Comparison of ENCODE assay signal across 17 mouse cellular contexts in genomic region chr19:6422014-6422413, GRCm38 (mm10). TPM values are rescaled to one million over a fixed set of nuclear protein-coding genes. Genes with fewer than 3 reads are reported as not detected.
"Had no signal": no experiment of that assay in that cellular context is flagged by ENCODE, and none has a peak within 500 bp of the region (broad histone marks: within the 10 kb centered on the region; RNA-seq: fewer than 3 reads in every experiment).

No protein-coding gene starts in this region.

- H3K9ac ChIP-seq: liver, embryonic 13.5 days; liver, postnatal 0 days; lung, embryonic 15.5 days; neural tube, embryonic 12.5 days had no signal

- DNase-seq: kidney, adult 8-10 months; kidney, postnatal 25 days; liver, embryonic 13.5 days; liver, postnatal 0 days; lung, postnatal 14 days; retina, postnatal 1 day; right cerebral cortex, postnatal 4 days; spleen, adult 18-20 months; thymus, adult 18-20 months; thymus, postnatal 14 days had no signal

- H3K27ac ChIP-seq: left cerebral cortex, adult 2 months; limb, embryonic 10.5 days; liver, embryonic 13.5 days; lung, embryonic 15.5 days; macrophage; neural tube, embryonic 12.5 days had no signal

- ATAC-seq: liver, postnatal 0 days had no signal

- H3K9me3 ChIP-seq: limb, embryonic 10.5 days; liver, embryonic 13.5 days; lung, embryonic 15.5 days; megakaryocyte, embryonic 14.5 days; neural tube, embryonic 12.5 days had no signal

- H3K4me2 ChIP-seq: liver, embryonic 13.5 days; lung, embryonic 15.5 days had no signal

- H3K36me3 ChIP-seq: limb, embryonic 10.5 days; liver, embryonic 13.5 days; lung, embryonic 15.5 days; neural tube, embryonic 12.5 days had no signal

- H3K4me3 ChIP-seq: left cerebral cortex, adult 2 months; limb, embryonic 10.5 days; liver, embryonic 13.5 days; lung, embryonic 15.5 days; megakaryocyte, embryonic 14.5 days; myocyte; neural tube, embryonic 12.5 days had no signal

RNA-seq across cellular contexts. Expression of gene Nrxn2, which starts 3.5 kb away (rescaled TPM):
- polyA plus RNA-seq: macrophage had no signal
